Mouse (Mus musculus) embryonic fibroblast, embryonic 13.5 days (primary cell): ENCODE measurements around the gene Zbtb12.

Source experiments
- CTCF ChIP-seq: IDR thresholded peaks from 2 replicates; pipeline ENCODE4 v1.5.1; 2011; ENCODE audit warnings: mild to moderate bottlenecking, control low read depth, low read length, moderate library complexity, borderline replicate concordance; ENCODE audit not compliant: insufficient read depth
- POLR2A ChIP-seq: IDR thresholded peaks from 2 replicates; pipeline ENCODE4 v1.6.1; 2011; ENCODE audit warnings: low read depth, mild to moderate bottlenecking, control low read depth, low read length, moderate library complexity

DNA sequence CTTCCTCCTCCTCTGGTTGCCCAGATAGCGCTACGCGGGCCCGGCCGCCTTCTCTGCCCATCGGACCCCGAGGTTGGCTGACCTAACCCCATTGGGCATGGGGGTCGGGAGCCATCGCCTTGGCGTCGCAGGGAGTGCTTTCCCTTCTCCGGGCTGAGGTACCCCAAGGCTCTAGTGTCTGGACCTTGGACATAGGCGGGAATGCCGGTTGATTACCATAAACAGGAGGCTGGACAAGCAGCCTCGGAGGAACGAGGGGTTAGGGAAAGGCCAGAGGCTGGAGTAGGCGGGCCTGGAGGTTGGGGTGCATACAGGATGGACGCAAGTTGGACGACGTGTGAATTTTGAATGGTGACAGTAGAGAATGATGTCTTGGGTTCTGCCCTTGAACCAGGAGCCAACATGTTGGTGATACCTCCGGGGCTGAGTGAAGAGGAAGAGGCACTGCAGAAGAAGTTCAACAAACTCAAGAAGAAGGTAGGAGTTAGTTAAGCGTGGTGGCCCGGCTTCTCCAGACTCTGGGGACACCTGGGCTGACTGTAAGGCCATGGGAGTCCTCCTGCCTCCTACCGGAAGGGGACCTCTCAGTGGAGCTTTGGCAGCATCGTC lies 28.7 kb upstream of the Zbtb12 start:
- no peak for TF ChIP-seq CTCF
- TF ChIP-seq POLR2A = no peak
